Mouse (Mus musculus) liver, embryonic 14.5 days (tissue): ENCODE results near the gene Prf1.

Experiments used
- CTCF ChIP-seq: IDR thresholded peaks from 2 replicates; pipeline ENCODE4 v1.5.1; 2016; ENCODE audit warnings: antibody characterized with exemption, low read depth, control low read depth
- EP300 ChIP-seq: IDR thresholded peaks from 2 replicates; pipeline ENCODE4 v1.6.1; 2016; ENCODE audit warnings: antibody characterized with exemption, low read depth

- TF ChIP-seq CTCF (no peak), EP300 (no peak)
These were observed 14.5 kb downstream of the Prf1 start for GRCm38 (mm10) chr10:61312159-61312558.
